Mouse (Mus musculus): ENCODE measurements around the gene Slc30a2. TPM values are rescaled to one million over a fixed set of nuclear protein-coding genes. Genes with fewer than 3 reads are reported as not detected.

The Slc30a2 gene
- polyA plus RNA-seq, 1 experiment from 2014 or later = 0.06 TPM

DNA sequence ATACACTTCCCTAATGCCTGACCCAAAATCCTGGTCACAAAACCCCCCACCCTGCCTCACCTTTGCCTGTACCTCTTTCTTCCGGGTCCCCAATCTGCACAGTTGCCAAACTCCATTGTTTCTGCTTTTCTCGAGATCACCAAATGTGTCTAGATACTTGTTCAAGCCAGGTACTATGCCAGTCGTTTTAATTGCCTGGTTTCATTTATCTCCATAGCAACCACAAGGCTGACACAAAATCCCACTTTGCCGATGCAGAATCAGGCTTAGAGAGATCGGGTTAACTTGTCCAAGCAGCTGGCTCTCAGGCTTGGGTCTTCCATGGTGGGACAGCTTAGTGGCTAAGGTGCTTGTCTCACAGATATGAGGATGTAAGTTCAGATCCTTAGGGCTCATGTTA, 57.2 kb downstream of the Slc30a2 start:
- Histone ChIP-seq H3K27me3 (peaks cover 23% of the 10 kb centered on the region), H3K4me1 (replicated peaks) (peaks cover 64% of the 10 kb centered on the region), H3K36me3 (replicated peaks) (0 out of 2 replicates have a peak, but pooled peaks cover 3% of the 10 kb centered on the region), H3K27ac (replicated peaks) (no peak overlapping the region), H3K9me3 (replicated peaks) (no peaks in the 10 kb centered on the region), H3K9ac (no peak overlapping the region), H3K4me2 (no peak overlapping the region), H3K4me3 (replicated peaks) (no peak overlapping the region)
- no peak for ATAC-seq (ENCODE audit: insufficient read depth)
- WGBS (ENCODE audit: insufficient replicate concordance) = 30% methylated on average over 5 of the region's 5 CpGs

DNA sequence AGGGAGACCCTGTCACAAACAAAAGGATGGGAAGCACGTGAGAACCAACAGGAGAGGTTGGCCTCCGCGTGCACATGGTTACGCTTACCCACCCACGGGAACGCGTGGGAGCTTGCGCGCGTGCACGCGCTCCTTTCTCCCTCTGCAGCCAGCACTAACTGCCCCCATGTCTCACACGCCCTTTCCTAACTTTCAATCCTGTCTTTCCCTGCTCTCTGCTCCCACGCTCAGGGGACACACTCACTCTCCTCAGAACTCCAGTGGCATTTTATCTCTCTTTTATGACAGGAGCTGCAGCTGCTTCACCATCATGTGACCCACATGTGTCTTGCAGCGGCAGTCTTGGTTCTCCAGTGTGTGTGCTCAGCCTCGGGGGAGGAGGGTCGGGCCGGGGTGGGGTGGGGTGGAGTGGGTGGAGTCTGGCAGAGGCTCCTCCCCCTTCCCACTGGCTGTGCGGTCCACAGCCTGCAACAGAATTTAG, 58.2 kb downstream of the Slc30a2 start:
- ATAC-seq (ENCODE audit: insufficient read depth) = peak; percentile 64
- peak overlapping the region; percentile 81 for H3K4me2 ChIP-seq
- H3K4me3 ChIP-seq (replicated peaks) = peak overlapping the region; percentile 49
- H3K36me3 ChIP-seq (replicated peaks) = 0 out of 2 replicates have a peak, but pooled peaks cover 4% of the 10 kb centered on the region
- H3K9ac ChIP-seq = peak overlapping the region; percentile 32; the same call in 1 of the 2 replicates
- H3K4me1 ChIP-seq (replicated peaks) = peaks cover 55% of the 10 kb centered on the region
- H3K27me3 ChIP-seq = peaks cover 23% of the 10 kb centered on the region
- H3K9me3 ChIP-seq (replicated peaks) = no peaks in the 10 kb centered on the region
- WGBS (ENCODE audit: insufficient replicate concordance) = 5% methylated on average over 19 of the region's 19 CpGs
- peak overlapping the region; percentile 48 for H3K27ac ChIP-seq (replicated peaks)

DNA sequence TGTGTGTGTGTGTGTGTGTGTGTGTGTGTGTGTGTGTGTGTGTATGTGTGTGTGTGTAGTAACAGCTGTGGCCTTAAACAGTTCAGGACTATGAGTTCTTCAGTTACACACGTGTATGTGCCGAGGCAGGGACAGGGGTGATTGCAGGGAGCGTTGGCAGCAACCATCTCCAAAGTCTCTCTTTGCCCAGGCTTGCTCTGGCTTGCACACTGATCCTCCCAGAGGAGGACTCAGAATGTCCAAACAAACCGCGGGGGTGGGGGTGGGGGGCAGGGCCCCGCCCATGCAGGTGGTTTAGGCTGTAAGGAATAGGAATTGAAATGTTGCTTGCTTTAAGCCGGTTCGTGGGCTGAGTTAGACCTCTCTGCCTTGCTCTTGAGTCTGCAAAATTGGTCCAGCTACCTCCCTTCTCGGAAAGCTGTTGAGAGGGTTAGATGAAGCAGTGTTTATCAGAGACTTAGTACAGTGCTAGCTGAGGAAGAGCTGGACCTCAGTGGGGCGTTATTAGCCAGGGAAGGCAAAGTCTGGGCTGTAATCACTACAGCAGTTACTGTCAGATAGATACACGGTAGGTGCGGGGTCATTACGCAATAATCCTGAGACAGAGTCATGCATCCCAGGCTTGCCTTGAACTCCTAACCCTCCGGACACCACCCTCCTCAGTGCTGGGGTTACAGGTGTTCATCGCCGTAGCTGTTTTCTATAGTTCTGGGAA, 59.0 kb downstream of the Slc30a2 start:
- peak overlapping the region; percentile 81 for H3K4me2 ChIP-seq
- H3K4me3 ChIP-seq (replicated peaks) = peak overlapping the region; percentile 49
- H3K27ac ChIP-seq (replicated peaks) = no peak overlapping the region
- WGBS (ENCODE audit: insufficient replicate concordance) = 17% methylated on average over 16 of the region's 16 CpGs
- 0 out of 2 replicates have a peak, but pooled peaks cover 4% of the 10 kb centered on the region for H3K36me3 ChIP-seq (replicated peaks)
- H3K9ac ChIP-seq = peak overlapping the region; percentile 32; the same call in 1 of the 2 replicates
- peaks cover 50% of the 10 kb centered on the region for H3K4me1 ChIP-seq (replicated peaks)
- no peaks in the 10 kb centered on the region for H3K9me3 ChIP-seq (replicated peaks)
- 0 out of 2 replicates have a peak, but pooled peaks have one; percentile 11 for ATAC-seq (ENCODE audit: insufficient read depth)
- peaks cover 23% of the 10 kb centered on the region for H3K27me3 ChIP-seq

DNA sequence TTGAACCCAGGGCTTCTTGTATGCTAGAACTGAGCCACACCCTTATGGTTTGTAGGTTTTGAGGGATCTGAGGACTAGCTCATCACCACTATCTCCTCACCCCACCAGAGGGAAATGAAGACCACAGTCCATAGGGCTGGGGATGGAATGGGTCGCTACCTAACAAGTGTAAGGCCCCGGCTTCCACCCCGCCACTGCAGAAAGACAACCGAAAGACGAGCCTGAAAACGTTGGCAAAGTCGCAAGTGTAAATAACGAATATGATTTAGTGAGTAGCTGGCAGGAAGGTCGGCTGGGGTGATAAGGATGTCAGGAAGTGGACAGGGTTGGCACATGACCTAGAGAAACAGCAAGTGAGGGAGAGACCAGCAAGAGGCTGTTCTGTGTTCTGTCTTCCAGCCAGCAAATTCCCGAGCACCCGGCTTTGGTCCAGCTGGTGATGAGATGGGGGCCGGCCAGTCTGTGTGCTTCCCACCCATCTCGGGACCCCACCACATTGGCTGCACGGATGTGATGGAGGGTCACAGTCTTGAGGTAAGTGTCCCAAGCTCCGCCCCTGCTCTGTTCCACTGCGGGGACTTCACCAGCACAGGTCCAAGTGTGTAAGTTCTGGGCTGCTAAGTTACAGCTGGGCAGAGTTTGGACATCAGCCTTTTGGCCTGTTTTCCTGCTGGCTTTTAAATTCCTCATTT, 59.7 kb downstream of the Slc30a2 start:
- H3K27me3 ChIP-seq = peaks cover 23% of the 10 kb centered on the region
- ATAC-seq (ENCODE audit: insufficient read depth) = no peak
- 10% methylated on average over 16 of the region's 16 CpGs for WGBS (ENCODE audit: insufficient replicate concordance)
- H3K9ac ChIP-seq = no peak overlapping the region
- H3K9me3 ChIP-seq (replicated peaks) = no peaks in the 10 kb centered on the region
- no peak overlapping the region for H3K4me3 ChIP-seq (replicated peaks)
- 0 out of 2 replicates have a peak, but pooled peaks cover 4% of the 10 kb centered on the region for H3K36me3 ChIP-seq (replicated peaks)
- peaks cover 47% of the 10 kb centered on the region for H3K4me1 ChIP-seq (replicated peaks)
- H3K27ac ChIP-seq (replicated peaks) = no peak overlapping the region
- peak overlapping the region; percentile 81 for H3K4me2 ChIP-seq

DNA sequence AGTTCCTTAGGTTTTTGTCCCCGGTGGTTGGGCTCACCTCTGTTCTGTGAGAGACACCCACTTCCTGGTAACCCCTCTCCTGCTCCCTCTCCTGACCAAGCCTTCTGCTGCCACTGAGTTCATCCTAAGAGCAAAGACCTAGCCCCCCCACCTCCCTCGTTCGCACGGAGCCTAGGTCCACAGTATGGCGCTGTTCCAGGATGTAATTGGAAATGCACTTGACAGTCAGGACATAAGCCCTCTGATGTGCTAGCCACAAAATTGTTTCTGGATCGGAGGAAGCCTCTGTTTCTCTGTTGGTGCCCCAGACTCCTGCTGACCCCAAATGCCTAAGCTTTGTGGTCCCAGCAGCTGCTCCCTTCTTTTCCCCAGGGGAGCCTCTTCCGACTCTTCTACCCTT, 60.7 kb downstream of the Slc30a2 start:
- peaks cover 44% of the 10 kb centered on the region for H3K4me1 ChIP-seq (replicated peaks)
- no peak overlapping the region for H3K4me2 ChIP-seq
- 0 out of 2 replicates have a peak, but pooled peaks cover 4% of the 10 kb centered on the region for H3K36me3 ChIP-seq (replicated peaks)
- no peak overlapping the region for H3K4me3 ChIP-seq (replicated peaks)
- no peaks in the 10 kb centered on the region for H3K9me3 ChIP-seq (replicated peaks)
- 31% methylated on average over 7 of the region's 7 CpGs for WGBS (ENCODE audit: insufficient replicate concordance)
- no peak overlapping the region for H3K27ac ChIP-seq (replicated peaks)
- no peak for ATAC-seq (ENCODE audit: insufficient read depth)
- peaks cover 23% of the 10 kb centered on the region for H3K27me3 ChIP-seq
- H3K9ac ChIP-seq = no peak overlapping the region

Other genes with a start within 250 kb of the Slc30a2 start
- 47.4 and 51.5 TPM in 2 replicates for gene Cd52, start 248.1 kb upstream of the Slc30a2 start, polyA plus RNA-seq (2015; fragmentation: Nextera tagmentation; extraction: Ambion mirVana)
- gene Ubxn11, start 240.6 kb upstream of the Slc30a2 start, polyA plus RNA-seq (2015; fragmentation: Nextera tagmentation; extraction: Ambion mirVana) = 1.8 and 2.1 TPM in 2 replicates
- gene Sh3bgrl3, start 214.4 kb upstream of the Slc30a2 start, polyA plus RNA-seq (2015; fragmentation: Nextera tagmentation; extraction: Ambion mirVana) = 151 and 166 TPM in 2 replicates
- 37.0 and 37.6 TPM in 2 replicates for gene Cep85, start 156.1 kb upstream of the Slc30a2 start, polyA plus RNA-seq (2015; fragmentation: Nextera tagmentation; extraction: Ambion mirVana)
- not detected in 2 replicates for gene Gm7534, start 140.2 kb upstream of the Slc30a2 start, polyA plus RNA-seq (2015; fragmentation: Nextera tagmentation; extraction: Ambion mirVana)
- not detected in 2 replicates for gene Catsper4, start 115.8 kb upstream of the Slc30a2 start, polyA plus RNA-seq (2015; fragmentation: Nextera tagmentation; extraction: Ambion mirVana)
- gene Cnksr1, start 104.8 kb upstream of the Slc30a2 start, polyA plus RNA-seq (2015; fragmentation: Nextera tagmentation; extraction: Ambion mirVana) = 0.10 TPM in 2 replicates
- gene E130218I03Rik, start 99.5 kb upstream of the Slc30a2 start, polyA plus RNA-seq (2015; fragmentation: Nextera tagmentation; extraction: Ambion mirVana) = 0.16 TPM in 1 of 2 replicates, not detected in the other
- 5.4 and 5.8 TPM in 2 replicates for gene Zfp593, start 97.6 kb upstream of the Slc30a2 start, polyA plus RNA-seq (2015; fragmentation: Nextera tagmentation; extraction: Ambion mirVana)
- gene Gm30191, start 96.2 kb upstream of the Slc30a2 start, polyA plus RNA-seq (2015; fragmentation: Nextera tagmentation; extraction: Ambion mirVana) = not detected in 2 replicates
- gene Grrp1, start 89.1 kb upstream of the Slc30a2 start, polyA plus RNA-seq (2015; fragmentation: Nextera tagmentation; extraction: Ambion mirVana) = 0.46 and 1.0 TPM in 2 replicates
- gene Pdik1l, start 55.3 kb upstream of the Slc30a2 start, polyA plus RNA-seq (2015; fragmentation: Nextera tagmentation; extraction: Ambion mirVana) = 9.8 and 11.9 TPM in 2 replicates
- 0.24 and 0.31 TPM in 2 replicates for gene Trim63, start 28.1 kb upstream of the Slc30a2 start, polyA plus RNA-seq (2015; fragmentation: Nextera tagmentation; extraction: Ambion mirVana)
- 0.09 and 0.22 TPM in 2 replicates for gene Extl1, start 40.7 kb downstream of the Slc30a2 start, polyA plus RNA-seq (2015; fragmentation: Nextera tagmentation; extraction: Ambion mirVana)
- 5.4 and 6.8 TPM in 2 replicates for gene Pafah2, start 53.1 kb downstream of the Slc30a2 start, polyA plus RNA-seq (2015; fragmentation: Nextera tagmentation; extraction: Ambion mirVana)
- 398 and 432 TPM in 2 replicates for gene Stmn1, start 125.1 kb downstream of the Slc30a2 start, polyA plus RNA-seq (2015; fragmentation: Nextera tagmentation; extraction: Ambion mirVana)
- 7.8 and 8.4 TPM in 2 replicates for gene Paqr7, start 153.5 kb downstream of the Slc30a2 start, polyA plus RNA-seq (2015; fragmentation: Nextera tagmentation; extraction: Ambion mirVana)
- 14.0 and 18.9 TPM in 2 replicates for gene Aunip, start 167.8 kb downstream of the Slc30a2 start, polyA plus RNA-seq (2015; fragmentation: Nextera tagmentation; extraction: Ambion mirVana)
- gene Mtfr1l, start 192.2 kb downstream of the Slc30a2 start, polyA plus RNA-seq (2015; fragmentation: Nextera tagmentation; extraction: Ambion mirVana) = 39.6 and 40.3 TPM in 2 replicates
- gene Selenon, start 209.0 kb downstream of the Slc30a2 start, polyA plus RNA-seq (2015; fragmentation: Nextera tagmentation; extraction: Ambion mirVana) = 4.1 and 6.6 TPM in 2 replicates